Mouse (Mus musculus): ENCODE data around the gene Ccdc6.

- no peak for TF ChIP-seq POLR2A (IDR thresholded peaks at IDR 0.05; ENCODE audit: extremely low read depth, insufficient read depth, low read length)
- no peak for TF ChIP-seq CTCF (IDR thresholded peaks at IDR 0.05; ENCODE audit: extremely low read depth, insufficient read depth, low read length)
Measured at GRCm38 (mm10) chr10:70204505-70205399, 107.8 kb downstream of the Ccdc6 start, which contains the start of gene Mrln.

Measured in cortical plate, adult 2 months (tissue).